Mouse (Mus musculus) limb, embryonic 11.5 days (tissue): ENCODE measurements at regions not wholly inside any gene's neighbourhood (a gene's known extent, or its start where the extent isn't known, plus 50 kb on each side); places are given as distances from the start of the nearest gene placed in this dataset.

Source experiments
- ATAC-seq: fragments of 200-750 bp; cut with Nextera tagmentation; 2 replicates; pipeline ENCODE4 v1.8.0; 2017; ENCODE audit warnings: low read depth; ENCODE audit not compliant: insufficient number of reproducible peaks, low FRiP score, low TSS enrichment
- DNase-seq: peaks from one replicate; pipeline ENCODE4 v3.0.0-alpha.2; 2015; ENCODE audit warnings: low spot score
- H3K27ac ChIP-seq: fragments of 300-500 bp; sonication (generic); replicated peaks from 2 replicates; pipeline ENCODE4 v1.5.1; 2014; ENCODE audit warnings: low read depth, mild to moderate bottlenecking, low read length
- H3K27me3 ChIP-seq: fragments of 300-500 bp; sonication (generic); 2 replicates; pipeline ENCODE4 v1.6.1; 2014; ENCODE audit warnings: mild to moderate bottlenecking, low read length, mixed read lengths; ENCODE audit not compliant: control insufficient read depth, insufficient read depth
- H3K36me3 ChIP-seq: fragments of 300-500 bp; sonication (generic); 2 replicates; pipeline ENCODE4 v1.6.1; 2014; ENCODE audit warnings: mild to moderate bottlenecking, low read length, moderate library complexity, mixed read lengths; ENCODE audit not compliant: control insufficient read depth, insufficient read depth
- H3K4me1 ChIP-seq: fragments of 300-500 bp; sonication (generic); 2 replicates; pipeline ENCODE4 v1.6.1; 2014; ENCODE audit warnings: low read length, mixed read lengths; ENCODE audit not compliant: control insufficient read depth, insufficient read depth
- H3K4me2 ChIP-seq: fragments of 300-500 bp; sonication (generic); 2 replicates; pipeline ENCODE4 v1.6.1; 2014; ENCODE audit warnings: low read depth, mild to moderate bottlenecking, moderate library complexity; ENCODE audit not compliant: severe bottlenecking
- H3K4me3 ChIP-seq: fragments of 300-500 bp; sonication (generic); 2 replicates; pipeline ENCODE4 v1.5.1; 2014; ENCODE audit warnings: low read depth, low read length
- H3K9ac ChIP-seq: fragments of 300-500 bp; sonication (generic); 2 replicates; pipeline ENCODE4 v1.6.1; 2014; ENCODE audit warnings: mild to moderate bottlenecking, low read length
- H3K9me3 ChIP-seq: fragments of 300-500 bp; sonication (generic); 2 replicates; pipeline ENCODE4 v1.6.1; 2016; ENCODE audit warnings: low read length; ENCODE audit not compliant: control insufficient read depth
- WGBS: fragments of 180-500 bp; shearing (Covaris S2); extraction: QIAGEN DNeasy Blood & Tissue Kit; methylation state at CpG from one replicate; pipeline ENCODE4 v1.1.7; 2014; 5-methylcytosine and 5-hydroxymethylcytosine counted together

GRCm38 (mm10) chr9:41238395-41239096 is 77.0 kb upstream of the Ubash3b start:
- H3K4me2 ChIP-seq = no peak overlapping the region
- no peaks in the 10 kb centered on the region for H3K27me3 ChIP-seq
- DNase-seq (no peak), ATAC-seq (no peak)
- no peak overlapping the region for H3K4me3 ChIP-seq
- H3K27ac ChIP-seq = no peak overlapping the region
- H3K36me3 ChIP-seq = no peaks in the 10 kb centered on the region
- no peak overlapping the region; the same call in 1 of the 2 replicates for H3K9ac ChIP-seq
- WGBS = 78% methylated on average over 5 of the region's 5 CpGs
- no peaks in the 10 kb centered on the region for H3K4me1 ChIP-seq
- H3K9me3 ChIP-seq = no peaks in the 10 kb centered on the region

DNA sequence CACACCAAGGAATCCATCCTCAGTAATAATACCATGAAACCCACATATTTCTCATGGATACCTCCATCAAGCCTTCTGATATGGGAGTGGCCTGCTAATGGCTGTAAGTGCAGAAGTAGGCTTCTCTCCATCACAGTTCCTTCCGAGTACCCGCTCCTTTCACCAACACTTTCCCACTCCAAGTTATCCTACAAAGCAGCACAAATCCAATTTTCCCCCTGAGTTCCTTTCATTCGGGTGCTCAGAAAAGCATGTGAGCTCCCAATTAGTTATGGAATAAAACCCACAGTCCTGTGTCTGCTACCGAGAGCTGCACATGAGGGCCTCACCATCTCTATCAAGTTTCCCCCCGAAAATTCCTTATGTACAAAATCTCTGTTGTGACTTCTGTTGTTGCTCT is 75.8 kb upstream of the Ubash3b start:
- Histone ChIP-seq H3K27ac (no peak overlapping the region), H3K4me1 (no peaks in the 10 kb centered on the region), H3K4me3 (no peak overlapping the region), H3K9ac (no peak overlapping the region), H3K27me3 (no peaks in the 10 kb centered on the region), H3K9me3 (no peaks in the 10 kb centered on the region), H3K36me3 (no peaks in the 10 kb centered on the region; the same call in 1 of the 2 replicates), H3K4me2 (no peak overlapping the region)
- 93% methylated on average over 5 of the region's 5 CpGs for WGBS
- no peak for ATAC-seq
- no peak for DNase-seq

DNA sequence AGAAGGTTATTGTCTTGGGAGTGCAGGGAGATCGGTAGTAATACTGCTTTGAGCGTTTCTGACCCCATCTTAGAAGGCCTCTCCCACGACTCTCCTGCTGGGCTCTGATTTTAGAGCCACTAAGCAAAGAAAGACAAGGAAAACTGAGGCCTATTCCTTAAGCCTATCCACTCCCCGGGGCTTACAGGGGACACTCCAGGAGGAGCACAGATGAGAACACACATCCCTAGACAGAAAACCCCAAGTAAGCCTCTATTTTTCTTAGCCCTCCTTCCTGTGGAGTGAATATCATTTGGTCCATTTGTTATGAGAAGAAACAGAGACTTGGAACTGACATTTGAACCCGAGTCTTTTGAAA is 67.7 kb upstream of the Ubash3b start:
- H3K4me1 ChIP-seq = peaks cover 16% of the 10 kb centered on the region
- peak overlapping the region; percentile 95 for H3K27ac ChIP-seq
- no peaks in the 10 kb centered on the region for H3K9me3 ChIP-seq
- H3K4me2 ChIP-seq = peak overlapping the region; percentile 31; the same call in 1 of the 2 replicates
- H3K36me3 ChIP-seq = no peaks in the 10 kb centered on the region; the same call in 1 of the 2 replicates
- no peaks in the 10 kb centered on the region for H3K27me3 ChIP-seq
- peak overlapping the region; percentile 61 for H3K9ac ChIP-seq
- WGBS = 5% methylated on average over 5 of the region's 5 CpGs
- DNase-seq (no peak), ATAC-seq (no peak; the same call in 1 of the 2 replicates)
- peak overlapping the region; percentile 14; the same call in 1 of the 2 replicates for H3K4me3 ChIP-seq

DNA sequence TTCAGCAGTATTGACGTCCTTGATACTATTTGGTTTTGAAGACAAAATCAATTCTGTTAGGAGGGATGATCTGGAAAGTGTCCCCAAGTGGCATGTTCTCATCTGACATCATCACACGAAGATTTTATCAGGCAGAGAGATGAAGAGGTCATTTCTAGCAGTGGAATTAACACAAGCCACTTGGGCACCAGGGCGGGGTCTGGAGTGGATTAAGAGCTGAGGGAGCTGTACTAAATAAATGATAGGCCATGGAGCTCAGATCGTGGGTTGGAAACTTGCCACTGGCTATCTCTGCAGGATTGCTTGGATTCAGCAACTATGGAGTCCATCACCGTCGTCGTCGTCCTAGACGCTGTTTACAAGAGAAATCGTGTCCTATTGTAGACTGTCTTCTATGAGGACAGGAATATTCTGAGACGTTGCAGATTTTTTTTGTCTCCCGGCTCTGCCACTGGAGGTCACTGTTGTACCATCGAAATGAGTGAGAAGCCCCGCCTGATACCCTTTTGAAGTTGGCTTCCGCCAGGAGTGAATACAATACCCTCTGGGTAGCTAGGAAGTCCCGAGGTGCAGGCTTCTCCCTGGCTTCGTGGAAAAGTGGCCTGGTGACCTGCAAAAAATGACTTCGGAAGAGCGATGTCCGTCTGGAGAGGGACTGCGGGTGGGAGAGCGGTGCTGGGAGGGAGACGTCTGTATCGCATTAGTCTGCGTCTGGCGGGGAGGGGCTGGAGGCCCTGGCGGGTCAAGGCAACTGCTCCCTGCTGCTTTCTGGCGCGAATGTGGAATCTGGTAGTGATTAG is 67.1 kb upstream of the Ubash3b start:
- peak; percentile 97 for DNase-seq
- Histone ChIP-seq H3K9ac (peak overlapping the region; percentile 61), H3K27ac (peak overlapping the region; percentile 95), H3K9me3 (no peaks in the 10 kb centered on the region), H3K4me1 (peaks cover 17% of the 10 kb centered on the region), H3K4me2 (peak overlapping the region; percentile 31; the same call in 1 of the 2 replicates), H3K36me3 (no peaks in the 10 kb centered on the region; the same call in 1 of the 2 replicates), H3K4me3 (peak overlapping the region; percentile 14; the same call in 1 of the 2 replicates), H3K27me3 (no peaks in the 10 kb centered on the region)
- peak; percentile 92 for ATAC-seq
- whole genome bisulfite sequencing = 3% methylated on average over 29 of the region's 29 CpGs

GRCm38 (mm10) chr9:41223406-41223805 is 61.9 kb upstream of the Ubash3b start:
- H3K36me3 ChIP-seq = no peaks in the 10 kb centered on the region
- no peak overlapping the region for H3K9ac ChIP-seq
- peaks cover 7% of the 10 kb centered on the region for H3K4me1 ChIP-seq
- no peaks in the 10 kb centered on the region; the same call in 1 of the 2 replicates for H3K9me3 ChIP-seq
- 59% methylated on average over 11 of the region's 11 CpGs for WGBS
- no peak overlapping the region for H3K4me3 ChIP-seq
- ATAC-seq (no peak), DNase-seq (no peak)
- H3K4me2 ChIP-seq = no peak overlapping the region
- peak overlapping the region; percentile 53 for H3K27ac ChIP-seq
- H3K27me3 ChIP-seq = no peaks in the 10 kb centered on the region

GRCm38 (mm10) chr9:41222346-41223015 is 61.0 kb upstream of the Ubash3b start:
- WGBS = 85% methylated on average over 16 of the region's 16 CpGs
- no peak overlapping the region for H3K4me2 ChIP-seq
- no peaks in the 10 kb centered on the region for H3K27me3 ChIP-seq
- DNase-seq = no peak
- H3K4me1 ChIP-seq = peaks cover 2% of the 10 kb centered on the region; the same call in 1 of the 2 replicates
- no peaks in the 10 kb centered on the region; the same call in 1 of the 2 replicates for H3K9me3 ChIP-seq
- no peak for ATAC-seq
- H3K36me3 ChIP-seq = no peaks in the 10 kb centered on the region
- H3K9ac ChIP-seq = no peak overlapping the region
- H3K27ac ChIP-seq = peak overlapping the region; percentile 24; the same call in 1 of the 2 replicates
- no peak overlapping the region for H3K4me3 ChIP-seq

DNA sequence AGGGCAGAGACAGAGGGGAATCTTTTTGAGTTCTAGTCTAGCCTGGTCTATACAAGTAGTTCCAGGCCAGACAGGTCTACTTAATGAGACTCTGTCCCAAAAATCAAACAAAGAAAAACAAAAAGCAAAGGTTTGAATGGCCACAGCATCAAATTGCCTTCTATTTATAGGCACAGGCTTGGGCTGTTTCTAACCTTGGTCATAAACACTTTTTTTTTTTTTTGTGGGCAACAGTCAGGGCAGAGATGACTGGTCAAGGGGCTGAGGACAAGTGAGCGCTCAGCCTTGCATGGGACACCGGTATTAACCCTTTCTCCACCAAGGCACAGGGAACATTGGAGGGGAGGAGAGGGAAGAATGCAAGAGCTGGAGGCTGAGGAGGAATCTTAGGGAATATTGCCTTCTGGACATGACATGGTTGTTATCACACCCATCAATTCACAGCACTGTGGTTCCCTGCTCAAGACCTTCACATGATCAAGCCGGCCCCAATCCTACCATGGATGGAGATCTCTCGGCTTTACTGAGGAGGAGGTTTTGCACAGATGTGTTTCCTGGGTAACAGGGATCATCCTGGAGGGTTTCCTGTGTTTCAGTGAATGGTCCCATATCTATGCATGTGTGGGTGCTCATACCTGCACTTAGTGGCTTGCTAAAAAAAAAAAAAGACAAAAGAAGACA is 59.8 kb upstream of the Ubash3b start:
- DNase-seq (no peak), ATAC-seq (no peak)
- Histone ChIP-seq H3K36me3 (no peaks in the 10 kb centered on the region), H3K27ac (no peak overlapping the region), H3K9me3 (no peaks in the 10 kb centered on the region; the same call in 1 of the 2 replicates), H3K4me2 (no peak overlapping the region), H3K4me1 (peaks cover 2% of the 10 kb centered on the region; the same call in 1 of the 2 replicates), H3K4me3 (no peak overlapping the region), H3K9ac (no peak overlapping the region), H3K27me3 (no peaks in the 10 kb centered on the region)
- 68% methylated on average over 4 of the region's 4 CpGs for WGBS
